Mouse (Mus musculus): ENCODE results near the gene Rab7b. TPM values are rescaled to one million over a fixed set of nuclear protein-coding genes. Genes with fewer than 3 reads are reported as not detected.

The Rab7b gene
- polyA plus RNA-seq, 1 experiment: 1.5 TPM

DNA sequence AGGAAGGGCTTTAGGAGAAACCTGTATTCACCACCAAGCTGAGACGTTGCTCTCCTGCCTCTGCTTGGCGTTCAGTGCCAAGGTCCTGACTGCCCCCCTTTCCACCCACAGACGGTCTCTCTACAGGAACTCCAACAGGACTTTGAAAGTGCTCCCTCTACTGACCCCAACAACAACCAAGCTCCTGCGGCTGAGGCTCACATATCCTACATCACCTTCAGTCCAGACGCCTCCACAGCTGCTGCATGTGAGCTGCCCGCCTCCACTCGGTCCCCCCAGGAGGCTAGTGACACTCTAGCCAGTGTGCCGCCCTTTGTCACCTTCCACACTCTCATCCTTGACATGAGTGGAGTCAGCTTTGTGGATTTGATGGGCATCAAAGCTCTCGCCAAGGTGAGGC is 75.2 kb downstream of the Rab7b start:
- Histone ChIP-seq H3ac (ENCODE audit: control insufficient read depth, insufficient read length) (no peak overlapping the region), H3K27me3 (ENCODE audit: control insufficient read depth, insufficient read depth, insufficient read length) (peaks cover 6% of the 10 kb centered on the region), H3K36me3 (ENCODE audit: control insufficient read depth, insufficient read depth) (no peaks in the 10 kb centered on the region), H3K4me2 (ENCODE audit: low read depth) (no peak overlapping the region), H3K79me2 (ENCODE audit: control insufficient read depth, insufficient read depth) (no peaks in the 10 kb centered on the region), H3K4me3 (no peak overlapping the region)
- TF ChIP-seq MAX (IDR thresholded peaks at IDR 0.05; ENCODE audit: low read depth) (no peak), REST (IDR thresholded peaks at IDR 0.05; ENCODE audit: insufficient read depth, insufficient read length) (no peak), MYOD1 (IDR thresholded peaks at IDR 0.05; ENCODE audit: control insufficient read depth in 1 of 3, insufficient read length in 2 of 3, low read depth in 2 of 3) (no peak), E2F4 (IDR thresholded peaks at IDR 0.05; ENCODE audit: insufficient read depth) (no peak), POLR2A (IDR thresholded peaks at IDR 0.05; ENCODE audit: insufficient read length, low read depth) (no peak), CEBPB (IDR thresholded peaks at IDR 0.05; ENCODE audit: insufficient read depth, poor library complexity, severe bottlenecking) (no peak), POLR2AphosphoS2 (IDR thresholded peaks at IDR 0.05; ENCODE audit: insufficient read length, low read depth) (no peak), TCF3 (IDR thresholded peaks at IDR 0.05; ENCODE audit: insufficient read length, low read depth) (no peak), TCF12 (IDR thresholded peaks at IDR 0.05; ENCODE audit: insufficient read depth, poor library complexity, severe bottlenecking) (no peak), SRF (IDR thresholded peaks at IDR 0.05; ENCODE audit: control insufficient read depth, insufficient read length, low read depth) (no peak), USF1 (IDR thresholded peaks at IDR 0.05; ENCODE audit: low read depth) (no peak), MYOG (IDR thresholded peaks at IDR 0.05; ENCODE audit: control insufficient read depth in 1 of 3, insufficient read depth in 1 of 3, insufficient read length in 2 of 3, low read depth in 2 of 3) (no peak)

DNA sequence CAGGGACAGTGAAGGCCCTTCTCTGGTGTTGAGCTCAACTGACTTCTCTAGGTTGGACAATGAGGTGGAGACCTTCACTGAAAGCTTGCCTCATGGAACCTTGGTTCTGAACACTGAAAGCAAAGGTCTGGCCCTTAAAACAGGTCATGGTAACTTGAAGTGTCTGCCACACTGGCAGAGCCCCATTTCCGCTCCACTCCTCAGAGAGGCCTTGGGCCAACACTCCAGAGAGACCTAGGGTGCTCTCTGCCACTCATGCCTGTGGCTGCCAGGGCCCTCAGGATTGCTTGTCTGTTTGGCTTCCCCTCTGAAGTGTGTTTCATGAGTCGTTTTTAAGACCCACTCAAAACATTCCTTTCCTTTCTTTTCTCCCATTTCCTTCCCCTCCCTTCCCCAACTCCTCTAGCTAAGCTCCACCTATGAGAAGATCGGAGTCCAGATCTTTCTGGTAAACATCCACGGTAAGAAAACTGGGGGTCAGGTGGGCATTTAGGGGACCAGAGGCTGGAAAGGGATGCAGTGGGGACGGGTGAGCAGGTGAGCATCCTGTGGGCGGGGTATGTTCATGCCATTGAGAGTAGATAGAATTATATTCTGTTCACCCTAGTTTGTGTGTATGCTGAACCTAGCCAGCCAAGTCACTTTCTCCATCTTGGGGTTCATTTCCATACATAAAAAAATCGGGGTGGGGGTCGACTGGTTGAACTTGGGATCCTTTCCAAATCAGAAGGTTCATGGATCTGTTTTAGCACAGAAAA is 76.3 kb downstream of the Rab7b start:
- TF ChIP-seq CEBPB (IDR thresholded peaks at IDR 0.05; ENCODE audit: insufficient read depth, poor library complexity, severe bottlenecking) (no peak), USF1 (IDR thresholded peaks at IDR 0.05; ENCODE audit: low read depth) (no peak), REST (IDR thresholded peaks at IDR 0.05; ENCODE audit: insufficient read depth, insufficient read length) (no peak), SRF (IDR thresholded peaks at IDR 0.05; ENCODE audit: control insufficient read depth, insufficient read length, low read depth) (no peak), E2F4 (IDR thresholded peaks at IDR 0.05; ENCODE audit: insufficient read depth) (no peak), POLR2AphosphoS2 (IDR thresholded peaks at IDR 0.05; ENCODE audit: insufficient read length, low read depth) (no peak), TCF3 (IDR thresholded peaks at IDR 0.05; ENCODE audit: insufficient read length, low read depth) (no peak), TCF12 (IDR thresholded peaks at IDR 0.05; ENCODE audit: insufficient read depth, poor library complexity, severe bottlenecking) (no peak), MYOG (IDR thresholded peaks at IDR 0.05; ENCODE audit: control insufficient read depth in 1 of 3, insufficient read depth in 1 of 3, insufficient read length in 2 of 3, low read depth in 2 of 3) (no peak), MAX (IDR thresholded peaks at IDR 0.05; ENCODE audit: low read depth) (no peak)
- Histone ChIP-seq H3ac (ENCODE audit: control insufficient read depth, insufficient read length) (no peak overlapping the region), H3K79me2 (ENCODE audit: control insufficient read depth, insufficient read depth) (no peaks in the 10 kb centered on the region), H3K36me3 (ENCODE audit: control insufficient read depth, insufficient read depth) (no peaks in the 10 kb centered on the region), H3K4me2 (ENCODE audit: low read depth) (no peak overlapping the region), H3K4me3 (no peak overlapping the region), H3K27me3 (ENCODE audit: control insufficient read depth, insufficient read depth, insufficient read length) (peaks cover 6% of the 10 kb centered on the region)

Other genes starting within 250 kb of the Rab7b start
- 19.1 TPM for gene Srgap2, start 161.3 kb upstream of the Rab7b start, polyA plus RNA-seq (2012; fragmentation: generic; extraction: Trizol)
- 1.9 TPM for gene Fam72a, start 160.8 kb upstream of the Rab7b start, polyA plus RNA-seq (2012; fragmentation: generic; extraction: Trizol)
- gene Avpr1b, start 89.5 kb upstream of the Rab7b start, polyA plus RNA-seq (2012; fragmentation: generic; extraction: Trizol): not detected
- gene Ctse, start 50.4 kb upstream of the Rab7b start, polyA plus RNA-seq (2012; fragmentation: generic; extraction: Trizol): not detected
- not detected for gene Slc26a9, start 55.3 kb downstream of the Rab7b start, polyA plus RNA-seq (2012; fragmentation: generic; extraction: Trizol)
- 0.01 TPM for gene Pm20d1, start 108.7 kb downstream of the Rab7b start, polyA plus RNA-seq (2012; fragmentation: generic; extraction: Trizol)
- gene Slc41a1, start 138.8 kb downstream of the Rab7b start, polyA plus RNA-seq (2012; fragmentation: generic; extraction: Trizol): 14.0 TPM
- gene Rab29, start 178.5 kb downstream of the Rab7b start, polyA plus RNA-seq (2012; fragmentation: generic; extraction: Trizol): 3.5 TPM
- gene Nucks1, start 221.8 kb downstream of the Rab7b start, polyA plus RNA-seq (2012; fragmentation: generic; extraction: Trizol): 20.6 TPM

Measured in myocyte (in vitro differentiated cells).